Mouse (Mus musculus) cerebellum, adult 2 months (tissue): ENCODE data around the gene Ahcyl2.

ENCODE experiments used
- CTCF ChIP-seq: fragments of 200-500 bp; IDR thresholded peaks from 2 replicates; pipeline ENCODE4 v1.5.1; 2011; ENCODE audit warnings: low read depth, mild to moderate bottlenecking, control low read depth, low read length, moderate library complexity, borderline replicate concordance; ENCODE audit not compliant: insufficient read depth
- POLR2A ChIP-seq: fragments of 200-500 bp; IDR thresholded peaks from 2 replicates; pipeline ENCODE4 v1.6.1; 2011; ENCODE audit warnings: low read length, control low read depth, borderline replicate concordance; ENCODE audit not compliant: insufficient read depth

DNA sequence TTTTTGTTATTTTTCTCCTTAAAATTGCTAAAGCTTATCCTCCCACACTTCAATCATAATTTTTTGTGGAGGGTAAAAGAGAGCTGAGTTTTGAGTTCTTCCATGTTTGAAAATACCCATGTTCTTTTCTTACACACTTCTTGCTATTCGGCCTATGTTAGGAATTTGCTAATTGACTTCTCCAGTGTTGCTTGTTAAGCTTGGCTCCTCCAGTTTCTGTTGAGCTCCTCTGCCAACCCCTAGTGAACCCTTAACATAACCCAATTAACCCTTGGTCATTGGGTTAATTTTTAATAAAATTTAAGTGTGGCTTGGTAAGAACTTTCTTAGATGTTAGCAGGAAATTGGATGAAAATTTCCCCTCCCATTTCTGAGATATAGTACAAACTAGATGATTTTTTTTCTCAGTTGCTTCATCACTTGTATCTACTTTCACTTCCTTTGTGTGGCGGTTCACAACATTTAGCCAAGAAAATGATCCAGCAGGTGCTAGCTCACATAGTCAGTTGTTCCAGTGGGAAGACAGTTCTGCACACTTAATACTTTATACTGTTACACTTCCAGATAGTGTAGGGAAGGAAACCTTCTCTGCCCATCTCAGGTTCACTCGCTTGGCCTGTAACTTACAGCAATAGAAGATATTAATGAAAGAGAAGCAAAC is 60.9 kb downstream of the Ahcyl2 start:
- TF ChIP-seq CTCF (no peak), POLR2A (no peak)
